Mouse (Mus musculus): ENCODE data around the gene Rora. TPM values are rescaled to one million over a fixed set of nuclear protein-coding genes. Genes with fewer than 3 reads are reported as not detected.

Gene Rora
- total RNA-seq, 2 experiments from 2014 or later = 58.8 to 76.8 TPM

DNA sequence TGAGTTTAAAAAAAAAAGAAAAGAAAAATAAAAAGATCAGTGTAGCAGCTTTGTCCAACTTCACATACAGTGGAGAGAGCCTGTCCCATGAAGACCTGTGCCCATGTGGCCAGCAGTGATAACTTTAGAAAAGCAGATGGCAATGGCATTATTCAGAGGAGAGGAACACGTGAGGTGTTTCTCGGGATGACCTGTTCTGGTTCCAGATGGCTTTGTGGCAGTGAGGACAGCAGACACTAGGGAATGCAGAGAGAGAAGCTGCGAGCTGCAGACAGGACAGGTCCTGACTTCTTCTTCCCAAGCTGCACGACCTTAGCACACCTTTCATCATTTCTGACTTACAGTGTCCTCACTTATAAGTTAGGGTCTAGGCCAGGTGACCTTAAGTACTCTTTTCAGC is 325.1 kb downstream of the Rora start:
- DNase-seq = no peak
- intact Hi-C loops (cut with DNase I) = no loop called here

DNA sequence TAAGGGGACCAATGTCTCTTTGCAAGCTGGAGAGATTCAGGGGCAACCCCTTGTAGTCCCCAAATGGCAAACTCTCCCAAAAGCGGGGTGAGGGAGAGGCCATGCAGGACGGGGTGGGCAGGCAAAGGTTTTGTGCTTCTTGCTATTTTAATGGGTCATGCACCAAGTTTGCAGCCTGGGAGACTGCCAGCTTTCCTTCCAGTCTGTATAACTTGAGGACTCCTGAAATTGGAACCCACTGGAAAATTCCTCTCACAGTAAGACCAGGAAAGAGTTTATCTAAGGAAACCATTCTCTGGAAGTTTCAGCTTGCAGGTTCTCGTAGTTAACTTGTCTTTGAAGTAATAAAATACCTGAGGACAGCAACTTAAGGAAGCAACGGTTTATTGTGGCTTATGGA is 326.5 kb downstream of the Rora start:
- no peak for DNase-seq
- intact Hi-C loops (cut with DNase I) = no loop called here

DNA sequence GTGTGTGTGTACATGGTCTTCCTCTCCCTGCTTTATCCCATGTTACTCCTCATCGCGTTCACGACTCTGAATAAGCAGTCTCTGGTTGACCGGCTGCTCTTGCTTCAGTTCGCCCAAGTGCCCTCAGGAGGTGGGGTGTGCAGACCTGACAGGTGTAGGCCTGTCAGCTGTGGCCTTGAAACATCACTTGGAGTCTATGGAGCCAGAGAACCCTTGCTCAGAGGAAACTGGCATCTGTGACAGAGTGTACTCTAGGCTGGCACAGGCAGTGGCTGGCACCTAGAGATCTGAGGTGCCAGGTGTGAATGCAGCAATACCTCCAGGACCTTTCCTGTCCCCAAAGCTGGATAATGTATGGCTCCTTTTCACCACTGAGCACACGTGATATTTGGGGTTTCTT is 331.5 kb downstream of the Rora start:
- DNase-seq = no peak
- intact Hi-C loops (cut with DNase I) = no loop called here

GRCm38 (mm10) chr9:68985796-68986195 is 332.2 kb downstream of the Rora start:
- intact Hi-C loops (cut with DNase I) = no loop called here
- no peak for DNase-seq

GRCm38 (mm10) chr9:68987290-68988042 is 333.9 kb downstream of the Rora start:
- no peak for DNase-seq
- intact Hi-C loops (cut with DNase I) = no loop called here

DNA sequence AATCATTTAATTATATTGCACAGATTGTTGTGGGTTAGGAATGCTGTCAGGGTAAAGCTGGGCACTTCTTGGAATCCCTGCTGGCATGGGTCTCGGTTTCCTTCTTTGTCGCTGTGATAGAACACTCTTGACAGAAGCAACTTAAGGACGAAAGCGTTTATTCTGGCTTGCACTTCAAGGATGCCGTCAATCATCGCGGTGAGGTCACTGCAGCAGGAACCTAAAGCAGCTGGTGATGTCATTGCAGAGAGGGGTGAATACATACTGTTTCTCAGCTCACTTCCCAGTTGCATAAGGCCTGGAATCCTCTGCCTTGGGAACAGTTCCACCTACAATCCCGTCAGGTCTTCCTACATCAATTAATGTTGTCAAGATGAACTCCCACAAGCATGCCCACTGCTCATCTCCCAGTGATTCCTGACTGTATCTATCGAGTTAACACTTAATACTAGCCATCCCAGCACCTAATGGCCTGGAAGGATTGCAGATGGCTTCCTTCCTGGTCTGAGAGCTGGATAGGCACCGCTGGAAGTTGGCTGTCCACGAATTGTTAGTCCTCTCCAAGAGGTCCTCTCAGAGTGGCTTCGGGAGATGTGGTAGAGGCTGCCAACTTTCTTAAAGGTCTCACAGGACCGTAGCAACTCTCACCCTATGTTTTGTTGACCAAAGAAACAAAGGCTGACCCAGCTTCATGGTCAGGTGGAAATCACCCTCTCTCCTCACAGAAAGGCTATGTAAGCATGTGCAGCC is 334.8 kb downstream of the Rora start:
- DNase-seq = no peak
- intact Hi-C loops (cut with DNase I) = no loop called here

- intact Hi-C loops (cut with DNase I) = no loop called here
- DNase-seq = no peak
These were observed 336.4 kb downstream of the Rora start for GRCm38 (mm10) chr9:68989885-68990449.

- intact Hi-C loops (cut with DNase I) = no loop called here
- DNase-seq = no peak
These were observed 340.3 kb downstream of the Rora start for GRCm38 (mm10) chr9:68993881-68994280.

DNA sequence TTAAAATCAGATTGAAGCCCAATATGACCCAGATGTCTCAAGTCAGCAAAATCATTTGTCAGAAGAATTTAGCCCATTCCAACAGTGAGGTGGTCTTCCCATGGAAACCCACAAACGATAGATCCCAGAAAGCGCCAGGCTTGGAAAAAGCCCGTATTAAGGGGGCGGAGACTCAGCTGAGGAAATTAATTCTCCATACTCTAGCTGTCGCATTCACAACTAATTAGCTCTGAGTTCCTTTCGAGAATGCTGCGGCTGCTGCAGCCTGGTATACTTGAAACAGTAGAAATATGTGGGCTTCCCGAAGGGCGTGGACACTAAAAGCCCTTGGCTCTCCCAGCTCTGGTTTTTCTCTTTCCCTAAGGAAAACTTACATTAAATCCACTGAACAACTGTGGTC is 345.4 kb downstream of the Rora start:
- DNase-seq = no peak
- intact Hi-C loops (cut with DNase I) = no loop called here

GRCm38 (mm10) chr9:69004514-69004913 is 350.9 kb downstream of the Rora start:
- intact Hi-C loops (cut with DNase I) = loop anchor here (2.0 kb wide), 1 partner anchor 30 kb away; no protein-coding TSS in a partner anchor
- DNase-seq = no peak

DNA sequence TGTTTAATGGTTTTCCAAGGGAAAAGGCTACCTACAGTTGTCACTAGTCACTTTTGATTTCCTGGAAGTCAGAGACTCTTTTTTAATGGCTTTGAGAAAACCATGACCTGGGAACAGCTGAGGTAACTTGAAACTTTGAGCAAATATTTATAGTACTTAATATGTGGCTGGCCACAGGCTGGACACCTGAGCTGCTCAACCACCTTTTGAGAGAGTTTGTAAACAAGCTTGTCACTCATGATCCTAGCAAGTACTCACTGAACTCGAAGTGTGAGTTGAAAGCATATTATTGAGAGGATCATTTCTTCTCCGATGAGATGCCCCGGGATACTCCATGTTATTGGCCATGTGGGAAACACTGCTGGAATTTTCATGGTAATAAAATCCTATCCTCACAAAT is 353.1 kb downstream of the Rora start:
- intact Hi-C loops (cut with DNase I) = no loop called here
- DNase-seq = no peak

GRCm38 (mm10) chr9:69008706-69009105 is 355.1 kb downstream of the Rora start:
- intact Hi-C loops (cut with DNase I) = no loop called here
- DNase-seq = no peak

- intact Hi-C loops (cut with DNase I) = no loop called here
- DNase-seq = peak in 1 of 2 experiments; percentile 28
These were observed 357.3 kb downstream of the Rora start for GRCm38 (mm10) chr9:69010886-69011285.

- no peak for DNase-seq
- intact Hi-C loops (cut with DNase I) = no loop called here
These were observed 359.7 kb downstream of the Rora start for GRCm38 (mm10) chr9:69013186-69013715.

DNA sequence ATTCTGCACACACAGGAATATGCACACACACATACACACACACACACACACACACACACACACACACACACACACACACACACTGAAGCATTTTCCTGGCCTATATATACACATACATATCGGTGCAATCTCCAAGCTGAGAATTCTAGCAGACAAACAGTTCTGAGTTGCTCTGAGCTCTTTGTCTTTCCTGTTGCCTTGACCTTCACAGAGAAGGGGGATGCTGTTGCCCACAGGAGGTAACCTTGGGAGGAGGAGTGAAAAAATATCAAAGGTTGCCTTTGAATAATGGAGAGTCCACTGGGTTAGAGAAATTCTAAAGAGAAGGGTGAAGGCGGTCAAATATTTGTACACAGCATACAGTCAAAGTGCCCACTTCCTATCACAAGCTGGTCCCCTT is 360.6 kb downstream of the Rora start:
- no peak for DNase-seq
- intact Hi-C loops (cut with DNase I) = no loop called here

DNA sequence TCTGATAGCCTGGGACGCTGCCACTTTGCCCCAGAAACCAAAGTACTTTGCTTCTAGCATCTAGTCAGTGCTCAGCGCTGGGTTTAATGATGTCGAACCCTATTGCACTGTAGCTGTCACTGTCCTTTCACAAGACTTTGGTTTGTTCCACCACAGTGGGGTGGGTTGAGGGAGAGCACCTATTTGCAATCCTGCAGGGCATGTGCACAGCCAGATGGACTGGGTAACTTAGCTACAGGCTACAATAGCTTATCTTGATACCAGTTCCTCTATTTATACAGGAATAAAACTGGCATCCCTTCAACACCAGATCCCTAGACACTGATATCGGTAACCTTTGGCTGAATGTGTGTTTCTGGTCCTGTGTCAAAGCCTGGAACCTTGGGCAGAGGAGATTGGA is 366.8 kb downstream of the Rora start:
- no peak for DNase-seq
- intact Hi-C loops (cut with DNase I) = no loop called here

DNA sequence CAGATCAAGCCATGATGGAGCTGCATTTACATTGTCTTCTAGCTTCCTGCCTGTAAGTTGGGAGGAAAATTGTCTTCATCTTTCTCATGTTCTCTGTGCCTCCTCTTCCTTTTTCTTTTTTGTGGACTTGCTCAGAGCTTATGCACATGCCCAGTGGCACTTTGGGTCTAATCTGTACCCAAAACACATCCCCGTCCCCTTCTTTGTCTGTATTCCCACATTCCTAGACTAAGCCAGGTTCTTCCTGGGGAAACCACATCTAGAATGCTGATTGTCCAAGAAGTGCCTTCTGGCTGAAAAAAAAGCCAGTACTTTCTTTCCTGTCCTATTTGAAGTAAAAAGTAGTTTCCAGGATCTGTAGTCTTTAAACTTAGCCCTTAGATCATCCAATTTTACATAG is 367.9 kb downstream of the Rora start:
- intact Hi-C loops (cut with DNase I) = no loop called here
- no peak for DNase-seq

DNA sequence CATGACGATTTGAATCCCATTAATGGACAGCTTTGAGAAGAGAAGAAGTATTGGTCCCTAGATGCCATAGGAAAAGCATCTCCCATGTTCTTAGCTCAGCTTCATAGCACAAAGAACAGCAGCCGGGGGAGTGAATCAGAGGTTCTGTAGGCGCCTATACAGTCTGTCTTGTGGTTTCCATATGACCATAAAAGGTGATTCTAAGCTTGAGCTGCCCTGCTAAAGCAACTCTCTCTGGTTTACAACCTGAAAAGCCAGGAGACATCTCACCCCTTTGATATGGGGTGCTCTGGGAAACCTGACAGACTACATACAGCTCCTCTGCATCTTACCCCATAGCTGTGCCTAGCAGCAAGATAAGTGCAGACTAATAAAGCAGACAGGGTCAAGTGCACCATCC is 369.7 kb downstream of the Rora start:
- intact Hi-C loops (cut with DNase I) = no loop called here
- no peak for DNase-seq

DNA sequence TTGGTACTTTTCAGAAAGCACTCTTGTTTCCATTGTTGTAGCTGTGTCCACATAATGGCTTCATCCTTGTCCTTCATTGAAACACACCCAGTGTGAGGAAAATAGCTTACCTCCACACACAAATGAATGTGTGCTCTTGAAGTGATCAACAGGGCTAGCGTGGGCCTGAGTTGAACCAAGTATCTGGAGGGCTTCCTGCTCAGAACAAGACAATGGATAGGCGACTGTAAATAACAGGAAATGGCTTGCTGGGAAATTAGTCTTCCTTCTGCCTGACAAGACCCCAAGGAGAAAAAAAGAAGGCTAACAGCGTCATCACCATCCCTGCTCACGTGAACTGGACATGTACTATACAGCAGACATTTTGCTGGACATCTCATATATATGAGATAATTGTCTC is 374.6 kb downstream of the Rora start:
- no peak for DNase-seq
- intact Hi-C loops (cut with DNase I) = no loop called here

- DNase-seq = no peak
- intact Hi-C loops (cut with DNase I) = loop anchor here (2.0 kb wide), 1 partner anchor 30 kb away; no protein-coding TSS in a partner anchor
These were observed 380.8 kb downstream of the Rora start for GRCm38 (mm10) chr9:69034301-69034871.

GRCm38 (mm10) chr9:69035456-69035855 is 381.9 kb downstream of the Rora start:
- no peak for DNase-seq
- intact Hi-C loops (cut with DNase I) = loop anchor here (2.0 to 5.0 kb wide), 2 partner anchors 31 to 68 kb away; no protein-coding TSS in a partner anchor
